Mouse (Mus musculus) ES-Bruce4 (cell line): Measurements from ENCODE around the gene Hist2h4.

Experiments used
- CTCF ChIP-seq: IDR thresholded peaks from one replicate; pipeline ENCODE4 v1.8.1; 2011; ENCODE audit warnings: low read depth, low read length
- EP300 ChIP-seq: IDR thresholded peaks from 2 replicates; pipeline ENCODE4 v1.6.1; 2011; ENCODE audit warnings: low read depth, low read length; ENCODE audit not compliant: insufficient read depth

- TF ChIP-seq CTCF (no peak), EP300 (no peak)
These were observed 46.3 kb upstream of the Hist2h4 start for GRCm38 (mm10) chr3:96309441-96309840.
